Mouse (Mus musculus): ENCODE data around the gene Tectb. TPM values are rescaled to one million over a fixed set of nuclear protein-coding genes. Genes with fewer than 3 reads are reported as not detected.

The Tectb gene
- polyA plus RNA-seq, 2 experiments = 0.01 to 0.23 TPM

GRCm38 (mm10) chr19:55218741-55219221 is 38.2 kb downstream of the Tectb start:
- ATAC-seq (ENCODE audit: insufficient read depth) (peak; percentile 95), DNase-seq (ENCODE audit: low read depth in 3 of 3, low spot score in 3 of 3) (peak; percentile 89 to 90 (median 90))
- H3K9ac ChIP-seq (replicated peaks) = peak overlapping the region; percentile 71
- TF ChIP-seq CTCF (IDR thresholded peaks at IDR 0.05; ENCODE audit: low read depth) = no peak
- TF ChIP-seq EP300 (IDR thresholded peaks at IDR 0.05; ENCODE audit: low read depth) = peak; percentile 94
- H3K4me2 ChIP-seq (ENCODE audit: low read depth) = peak overlapping the region; percentile 89
- no peaks in the 10 kb centered on the region for H3K27me3 ChIP-seq (ENCODE audit: control insufficient read depth, insufficient read depth, low read length)
- peak overlapping the region; percentile 96 for H3K27ac ChIP-seq
- WGBS (ENCODE audit: insufficient replicate concordance) = 4% methylated on average over 12 of the region's 12 CpGs
- no peaks in the 10 kb centered on the region for H3K9me3 ChIP-seq (ENCODE audit: control insufficient read depth, low read length)
- H3K36me3 ChIP-seq (replicated peaks; ENCODE audit: control insufficient read depth, insufficient read depth, low read depth) = no peaks in the 10 kb centered on the region
- H3K4me1 ChIP-seq (replicated peaks; ENCODE audit: control insufficient read depth in 2 of 2, insufficient read depth in 2 of 2, low read length in 1 of 2) = peaks cover 17 to 27% of the 10 kb centered on the region in 2 experiments
- H3K4me3 ChIP-seq (ENCODE audit: insufficient read depth in 1 of 2, low read depth in 2 of 2, low read length in 2 of 2) = peak overlapping the region; percentile 47 to 87

GRCm38 (mm10) chr19:55219359-55219758 is 38.8 kb downstream of the Tectb start:
- Histone ChIP-seq H3K27me3 (ENCODE audit: control insufficient read depth, insufficient read depth, low read length) (no peaks in the 10 kb centered on the region), H3K4me3 (ENCODE audit: insufficient read depth in 1 of 2, low read depth in 2 of 2, low read length in 2 of 2) (peak overlapping the region in 1 of 2 experiments; percentile 47; a peak in 2 of 4 replicates), H3K27ac (peak overlapping the region; percentile 96), H3K4me1 (replicated peaks; ENCODE audit: control insufficient read depth in 2 of 2, insufficient read depth in 2 of 2, low read length in 1 of 2) (peaks cover 17 to 27% of the 10 kb centered on the region in 2 experiments), H3K36me3 (replicated peaks; ENCODE audit: control insufficient read depth, insufficient read depth, low read depth) (no peaks in the 10 kb centered on the region), H3K9ac (replicated peaks) (peak overlapping the region; percentile 71), H3K4me2 (ENCODE audit: low read depth) (peak overlapping the region; percentile 89), H3K9me3 (ENCODE audit: control insufficient read depth, low read length) (no peaks in the 10 kb centered on the region)
- 27% methylated on average over 8 of the region's 8 CpGs for WGBS (ENCODE audit: insufficient replicate concordance)
- ATAC-seq (ENCODE audit: insufficient read depth) (peak; percentile 25), DNase-seq (ENCODE audit: low read depth in 3 of 3, low spot score in 3 of 3) (no peak)
- TF ChIP-seq EP300 (IDR thresholded peaks at IDR 0.05; ENCODE audit: low read depth) (no peak), CTCF (IDR thresholded peaks at IDR 0.05; ENCODE audit: low read depth) (no peak)

DNA sequence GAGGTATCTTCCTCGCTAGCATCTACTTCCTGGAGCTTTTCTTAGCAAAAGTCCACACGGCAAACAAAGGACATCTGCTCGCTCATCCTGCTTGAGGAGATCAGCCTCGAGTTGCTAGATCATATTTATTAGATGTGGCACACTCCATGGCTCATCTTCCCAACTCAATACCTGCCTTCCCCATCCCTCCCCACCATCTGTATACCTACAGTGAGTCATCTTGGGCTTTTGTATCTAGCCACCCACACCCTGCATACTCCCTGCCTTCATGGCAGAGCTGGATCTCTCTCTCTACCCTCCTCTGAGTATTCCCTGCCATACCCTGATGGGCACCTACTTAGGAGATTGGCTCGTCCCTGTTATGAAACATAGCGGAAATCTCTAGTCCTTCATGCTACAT is 40.7 kb downstream of the Tectb start:
- Histone ChIP-seq H3K27ac (no peak overlapping the region), H3K4me3 (ENCODE audit: insufficient read depth in 1 of 2, low read depth in 2 of 2, low read length in 2 of 2) (no peak overlapping the region), H3K27me3 (ENCODE audit: control insufficient read depth, insufficient read depth, low read length) (no peaks in the 10 kb centered on the region), H3K9me3 (ENCODE audit: control insufficient read depth, low read length) (no peaks in the 10 kb centered on the region), H3K4me1 (replicated peaks; ENCODE audit: control insufficient read depth in 2 of 2, insufficient read depth in 2 of 2, low read length in 1 of 2) (peaks cover 17 to 27% of the 10 kb centered on the region in 2 experiments), H3K36me3 (replicated peaks; ENCODE audit: control insufficient read depth, insufficient read depth, low read depth) (no peaks in the 10 kb centered on the region), H3K4me2 (ENCODE audit: low read depth) (no peak overlapping the region), H3K9ac (replicated peaks) (no peak overlapping the region)
- no peak for DNase-seq (ENCODE audit: low read depth in 3 of 3, low spot score in 3 of 3)
- ATAC-seq (ENCODE audit: insufficient read depth) = no peak
- WGBS (ENCODE audit: insufficient replicate concordance) = 72% methylated on average over 6 of the region's 6 CpGs
- TF ChIP-seq CTCF (IDR thresholded peaks at IDR 0.05; ENCODE audit: low read depth) (no peak), EP300 (IDR thresholded peaks at IDR 0.05; ENCODE audit: low read depth) (no peak)

- H3K9me3 ChIP-seq (ENCODE audit: control insufficient read depth, low read length) = no peaks in the 10 kb centered on the region
These were observed 41.7 kb downstream of the Tectb start for GRCm38 (mm10) chr19:55222268-55222667.

DNA sequence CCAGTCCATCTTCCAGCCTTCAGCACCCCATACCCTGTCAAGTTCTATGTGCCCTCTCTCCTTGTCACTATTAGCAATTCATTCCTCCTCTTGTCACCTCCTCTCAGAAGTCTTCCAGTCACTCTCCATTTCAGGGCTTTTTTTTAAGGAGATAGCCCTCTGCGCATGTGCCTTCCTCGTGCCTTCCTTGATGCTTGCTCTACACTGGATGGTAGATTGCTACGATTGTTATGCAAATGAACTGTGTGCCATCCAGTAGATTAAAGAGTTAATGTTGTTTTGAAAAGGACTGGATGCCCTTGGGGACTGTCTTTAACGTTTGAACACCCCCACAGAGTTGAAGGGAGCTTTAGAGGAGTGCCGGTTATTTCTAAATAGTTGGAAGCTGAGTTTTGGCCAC is 46.1 kb downstream of the Tectb start:
- DNase-seq (ENCODE audit: low read depth in 3 of 3, low spot score in 3 of 3) (no peak), ATAC-seq (ENCODE audit: insufficient read depth) (no peak)
- H3K27ac ChIP-seq = no peak overlapping the region
- no peak overlapping the region for H3K9ac ChIP-seq (replicated peaks)
- TF ChIP-seq CTCF (IDR thresholded peaks at IDR 0.05; ENCODE audit: low read depth) = no peak
- no peak for TF ChIP-seq EP300 (IDR thresholded peaks at IDR 0.05; ENCODE audit: low read depth)
- H3K9me3 ChIP-seq (ENCODE audit: control insufficient read depth, low read length) = no peaks in the 10 kb centered on the region
- H3K27me3 ChIP-seq (ENCODE audit: control insufficient read depth, insufficient read depth, low read length) = no peaks in the 10 kb centered on the region
- no peaks in the 10 kb centered on the region for H3K36me3 ChIP-seq (replicated peaks; ENCODE audit: control insufficient read depth, insufficient read depth, low read depth)
- no peak overlapping the region for H3K4me2 ChIP-seq (ENCODE audit: low read depth)
- no peak overlapping the region for H3K4me3 ChIP-seq (ENCODE audit: insufficient read depth in 1 of 2, low read depth in 2 of 2, low read length in 2 of 2)
- H3K4me1 ChIP-seq (replicated peaks; ENCODE audit: control insufficient read depth in 2 of 2, insufficient read depth in 2 of 2, low read length in 1 of 2) = 0 out of 4 replicates have a peak, but pooled peaks cover 0 to 2% of the 10 kb centered on the region in 2 experiments
- WGBS (ENCODE audit: insufficient replicate concordance) = 73% methylated on average over 5 of the region's 5 CpGs

More at GRCm38 (mm10) chr19:55222268-55222667, 41.7 kb downstream of the Tectb start:
- WGBS (ENCODE audit: insufficient replicate concordance) = 87% methylated on average over 9 of the region's 9 CpGs
- Histone ChIP-seq H3K36me3 (replicated peaks; ENCODE audit: control insufficient read depth, insufficient read depth, low read depth) (no peaks in the 10 kb centered on the region), H3K27me3 (ENCODE audit: control insufficient read depth, insufficient read depth, low read length) (no peaks in the 10 kb centered on the region), H3K4me1 (replicated peaks; ENCODE audit: control insufficient read depth in 2 of 2, insufficient read depth in 2 of 2, low read length in 1 of 2) (peaks cover 17 to 27% of the 10 kb centered on the region in 2 experiments), H3K4me2 (ENCODE audit: low read depth) (no peak overlapping the region), H3K27ac (no peak overlapping the region), H3K4me3 (ENCODE audit: insufficient read depth in 1 of 2, low read depth in 2 of 2, low read length in 2 of 2) (no peak overlapping the region), H3K9ac (replicated peaks) (no peak overlapping the region)
- ATAC-seq (ENCODE audit: insufficient read depth) = no peak
- TF ChIP-seq CTCF (IDR thresholded peaks at IDR 0.05; ENCODE audit: low read depth) = no peak
- TF ChIP-seq EP300 (IDR thresholded peaks at IDR 0.05; ENCODE audit: low read depth) = no peak
- no peak for DNase-seq (ENCODE audit: low read depth in 3 of 3, low spot score in 3 of 3)

Measured in liver, embryonic 14.5 days (tissue).